Mouse (Mus musculus): ENCODE measurements around the gene Cand2.
A peak's percentile ranks its signal among the peaks of the same experiment; 100 is the strongest.
"Not testable (repeated sequence)": the region's sequence is repeated elsewhere in the genome, so short reads cannot be mapped to it uniquely, and the experiment has no call there.

Gene Cand2

DNA sequence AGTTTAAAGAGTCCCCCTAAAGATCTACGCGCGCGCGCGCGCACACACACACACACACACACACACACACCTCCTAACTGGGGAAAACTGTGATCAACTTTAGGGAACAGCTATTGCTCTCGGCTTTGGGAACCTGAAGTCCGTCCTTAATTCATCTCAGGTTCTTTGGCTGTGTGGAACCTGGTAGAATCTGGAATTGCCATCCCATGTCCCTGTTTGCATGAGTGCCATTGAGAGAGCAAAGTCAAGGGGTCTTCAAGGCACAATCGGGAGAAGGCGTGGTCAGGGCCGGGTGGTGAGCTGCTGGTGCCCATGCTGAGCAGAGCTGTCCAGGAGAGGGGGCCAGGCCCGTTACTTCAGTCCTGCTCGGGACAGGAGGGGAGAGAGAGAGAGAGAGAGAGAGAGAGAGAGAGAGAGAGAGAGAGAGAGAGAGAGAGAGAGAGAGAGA, 348 bp upstream of the Cand2 start:
- DNase-seq (ENCODE audit: low spot score in 2 of 2): no peak

DNA sequence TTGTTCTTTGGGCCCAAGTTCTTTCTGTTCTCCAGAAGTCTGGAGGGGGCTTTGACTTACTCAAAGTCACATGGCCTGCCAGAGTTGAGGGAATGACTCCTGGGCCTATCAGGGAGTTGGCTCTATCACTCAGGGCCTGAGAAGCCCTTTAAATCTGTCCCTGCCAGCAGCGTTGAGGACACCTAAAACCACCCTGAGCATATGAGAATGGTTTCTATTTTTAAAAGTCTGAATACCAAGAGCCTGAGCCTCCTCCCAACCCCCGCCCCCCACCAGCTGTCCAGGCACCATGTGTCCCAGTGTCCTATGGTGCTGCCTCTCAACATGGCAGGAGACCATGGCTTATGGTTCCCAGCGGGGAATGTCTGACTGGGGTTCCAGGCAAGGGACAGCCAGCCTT, 1.5 kb downstream of the Cand2 start:
- no peak for DNase-seq (ENCODE audit: low spot score in 2 of 2)

DNA sequence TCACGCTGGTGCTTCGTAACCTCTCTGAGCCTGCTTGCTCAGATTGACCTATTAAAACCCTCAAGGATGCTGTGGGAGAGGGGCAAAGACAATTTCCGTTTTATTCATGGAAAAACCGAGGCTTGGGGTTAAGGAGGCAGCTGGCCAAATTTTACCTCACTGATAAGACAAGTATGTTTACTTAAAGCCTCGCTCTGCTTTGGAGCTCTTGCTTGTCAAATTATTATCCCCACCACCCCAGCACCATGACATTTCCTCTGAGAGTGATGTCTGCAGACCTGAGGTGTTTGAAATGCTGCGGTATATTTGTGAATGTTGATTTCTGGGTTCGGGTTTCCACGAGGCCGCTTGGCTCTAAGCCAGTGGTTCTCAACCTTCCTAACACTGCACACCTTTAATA, 2.0 kb downstream of the Cand2 start:
- no peak for DNase-seq (ENCODE audit: low spot score in 2 of 2)

DNA sequence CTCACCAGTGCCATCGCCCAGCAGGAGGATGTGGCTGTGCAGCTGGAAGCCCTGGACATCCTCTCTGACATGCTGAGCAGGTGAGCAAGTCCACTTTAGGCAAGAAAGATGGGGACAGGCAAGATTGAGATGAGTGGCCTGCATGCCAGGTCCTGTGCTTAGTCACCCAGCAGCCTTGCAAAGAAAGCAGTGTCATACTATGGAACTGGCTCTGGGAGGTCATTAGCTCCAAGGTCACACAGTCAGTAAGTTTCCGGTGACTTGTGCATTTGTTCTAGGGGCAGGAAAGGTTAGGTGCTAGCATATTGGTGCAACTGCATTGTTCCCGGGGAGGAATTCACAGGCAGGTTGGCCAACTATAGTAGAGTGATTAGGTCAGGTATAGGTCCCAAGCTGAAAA, 8.4 kb downstream of the Cand2 start:
- DNase-seq (ENCODE audit: low spot score in 2 of 2): no peak

DNA sequence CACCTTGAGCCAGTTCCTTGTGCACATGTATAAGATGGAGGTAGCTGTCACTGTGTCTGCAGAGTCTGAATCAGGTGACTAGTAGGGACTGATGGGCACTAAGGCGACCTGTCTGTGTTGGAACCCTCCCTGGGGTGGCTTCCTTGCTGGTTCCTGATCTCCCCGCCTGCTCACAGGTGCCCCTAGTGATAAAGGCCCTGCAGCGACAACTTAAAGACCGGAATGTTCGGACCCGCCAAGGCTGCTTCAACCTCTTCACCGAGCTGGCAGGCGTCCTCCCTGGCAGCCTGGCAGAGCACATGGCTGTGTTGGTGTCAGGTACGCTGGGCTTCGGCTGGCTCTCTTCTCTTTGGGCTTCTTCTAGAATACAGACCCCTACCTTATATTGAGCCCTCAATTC, 16.7 kb downstream of the Cand2 start:
- DNase-seq (ENCODE audit: low spot score in 2 of 2): no peak

DNA sequence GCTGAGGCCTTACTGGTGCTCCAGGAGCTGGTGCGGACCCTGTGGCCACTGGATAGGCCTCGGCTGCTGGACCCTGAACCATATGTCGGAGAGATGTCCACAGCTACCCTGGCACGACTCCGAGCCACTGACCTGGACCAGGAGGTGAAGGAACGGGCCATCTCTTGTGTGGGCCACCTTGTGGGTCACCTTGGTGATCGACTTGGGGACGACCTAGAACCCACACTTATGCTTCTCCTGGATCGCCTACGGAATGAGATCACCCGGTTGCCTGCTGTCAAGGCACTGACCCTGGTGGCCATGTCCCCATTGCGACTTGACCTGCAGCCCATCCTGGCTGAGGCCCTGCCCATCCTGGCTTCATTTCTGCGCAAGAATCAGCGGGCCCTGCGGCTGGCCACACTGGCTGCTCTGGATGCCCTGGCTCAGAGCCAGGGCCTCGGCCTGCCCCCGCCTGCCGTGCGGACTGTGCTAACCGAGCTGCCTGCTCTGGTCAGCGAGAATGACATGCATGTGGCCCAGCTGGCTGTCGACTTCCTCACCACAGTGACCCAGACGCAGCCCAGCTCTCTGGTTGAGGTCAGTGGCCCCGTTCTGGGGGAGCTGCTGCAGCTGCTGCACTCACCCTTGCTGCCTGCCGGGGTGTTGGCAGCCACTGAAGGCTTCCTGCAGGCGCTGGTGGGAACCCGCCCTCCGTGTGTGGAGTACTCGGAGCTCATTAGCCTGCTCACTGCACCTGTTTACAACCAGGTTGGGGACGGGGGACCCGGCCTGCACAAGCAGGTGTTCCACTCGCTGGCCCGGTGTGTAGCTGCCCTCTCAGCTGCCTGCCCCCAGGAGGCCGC, 17.7 kb downstream of the Cand2 start:
- DNase-seq (ENCODE audit: low spot score in 2 of 2): no peak

DNA sequence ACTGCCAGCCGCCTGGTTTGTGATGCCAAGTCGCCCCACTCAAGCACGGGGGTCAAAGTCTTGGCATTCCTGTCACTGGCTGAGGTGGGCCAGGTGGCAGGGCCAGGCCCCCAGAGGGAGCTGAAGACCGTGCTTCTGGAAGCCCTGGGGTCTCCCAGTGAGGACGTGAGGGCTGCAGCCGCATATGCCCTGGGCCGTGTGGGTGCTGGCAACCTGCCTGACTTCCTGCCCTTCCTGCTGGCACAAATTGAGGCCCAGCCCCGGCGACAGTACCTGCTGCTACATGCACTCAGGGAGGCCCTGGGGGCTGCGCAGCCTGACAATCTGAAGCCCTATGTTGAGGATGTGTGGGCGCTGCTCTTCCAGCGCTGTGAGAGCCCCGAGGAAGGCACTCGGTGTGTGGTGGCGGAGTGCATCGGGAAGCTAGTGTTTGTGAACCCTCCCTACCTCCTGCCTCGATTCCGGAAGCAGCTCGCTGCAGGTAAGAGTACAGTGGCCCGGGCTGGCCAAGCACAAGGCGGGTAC, 18.4 kb downstream of the Cand2 start:
- DNase-seq (ENCODE audit: low spot score in 2 of 2): no peak

DNA sequence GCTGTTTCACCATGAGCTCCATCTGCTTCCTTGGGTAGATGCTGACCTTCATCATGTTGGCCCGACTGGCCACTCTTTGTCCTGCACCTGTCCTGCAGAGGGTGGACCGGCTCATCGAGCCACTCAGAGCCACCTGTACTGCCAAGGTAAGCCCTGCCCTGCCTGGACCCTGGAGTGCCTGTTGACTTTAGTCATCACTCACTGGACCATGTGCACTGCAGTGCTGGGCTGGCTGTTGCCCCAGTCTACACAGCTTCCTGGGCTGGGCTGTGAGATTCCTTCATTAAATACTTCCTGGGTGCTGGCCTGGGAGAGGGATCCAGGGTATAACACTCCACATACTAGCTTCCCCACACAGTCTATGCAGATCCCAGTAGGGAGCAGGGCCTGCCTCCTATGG, 27.5 kb downstream of the Cand2 start:
- no peak for DNase-seq (ENCODE audit: low spot score in 2 of 2)

DNA sequence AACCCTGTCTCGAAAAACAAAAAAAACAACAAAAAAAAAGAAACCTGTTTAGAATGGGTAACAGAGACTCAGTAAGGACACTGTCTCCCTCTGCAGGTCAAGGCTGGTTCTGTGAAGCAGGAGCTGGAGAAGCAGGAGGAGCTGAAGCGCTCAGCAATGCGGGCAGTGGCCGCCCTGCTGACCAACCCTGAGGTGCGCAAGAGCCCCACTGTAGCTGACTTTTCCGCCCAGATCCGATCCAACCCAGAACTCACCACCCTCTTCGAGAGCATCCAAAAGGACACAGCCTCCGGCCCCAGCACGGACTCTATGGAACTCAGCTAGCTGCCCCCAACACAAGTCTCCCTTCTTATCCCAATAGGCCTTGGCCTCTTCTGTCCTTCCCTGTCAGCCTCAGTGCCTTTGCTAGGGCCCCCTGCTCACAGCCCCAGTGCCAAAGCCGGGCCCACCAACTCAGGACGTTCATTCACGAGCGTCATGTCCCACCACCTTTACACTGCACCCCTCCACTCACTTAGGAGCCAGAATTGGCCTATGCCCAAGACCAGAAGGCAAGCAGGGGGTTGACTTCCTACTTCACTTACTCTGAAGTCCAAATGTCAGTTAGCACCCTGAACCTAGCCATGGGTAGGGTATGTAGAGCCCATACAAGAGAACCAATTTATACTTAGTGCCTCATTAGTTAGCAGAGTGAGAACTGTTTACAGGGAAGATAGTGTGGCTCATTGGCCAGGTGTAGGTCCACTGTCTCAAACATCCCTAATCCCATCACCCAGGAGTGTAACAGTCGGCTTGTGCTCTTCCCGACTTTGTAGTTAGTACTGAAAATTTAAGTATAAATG, 29.4 kb downstream of the Cand2 start:
- peak in 1 of 2 experiments; percentile 86 for DNase-seq (ENCODE audit: low spot score in 2 of 2)

DNA sequence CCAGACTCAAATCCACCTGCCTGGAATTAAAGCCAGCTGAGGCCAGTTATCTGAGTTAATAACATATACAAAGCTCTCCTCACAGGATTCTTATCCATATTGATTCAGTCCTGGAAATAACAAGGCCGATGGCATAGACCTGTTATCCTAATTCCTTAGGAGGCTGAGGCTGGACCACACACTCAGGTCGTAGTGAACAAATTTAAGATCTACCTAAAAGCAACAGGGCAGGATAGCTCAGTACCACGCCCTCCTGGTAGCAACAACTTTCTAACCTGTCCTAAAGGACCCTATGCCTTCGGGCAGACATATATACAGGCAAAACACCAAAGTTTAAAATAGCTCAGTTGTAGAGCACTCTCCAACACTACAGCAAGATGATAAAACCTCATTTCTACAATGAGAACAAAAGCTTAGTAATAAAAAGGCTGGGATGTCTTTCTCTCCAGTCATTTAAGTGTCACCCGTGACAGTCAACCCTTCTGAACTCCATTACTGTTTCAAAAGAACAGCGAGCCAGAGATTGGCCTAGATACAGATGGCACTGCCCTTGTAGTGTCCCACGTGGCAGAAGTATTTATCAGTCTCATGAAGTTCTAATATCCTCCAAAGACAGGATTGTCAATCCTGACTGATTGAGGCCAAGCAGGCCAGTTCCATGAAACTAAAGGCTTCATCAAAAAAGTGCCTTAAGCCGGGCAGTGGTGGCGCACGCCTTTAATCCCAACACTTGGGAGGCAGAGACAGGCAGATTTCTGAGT, 30.3 kb downstream of the Cand2 start:
- DNase-seq (ENCODE audit: low spot score in 2 of 2): no peak

DNA sequence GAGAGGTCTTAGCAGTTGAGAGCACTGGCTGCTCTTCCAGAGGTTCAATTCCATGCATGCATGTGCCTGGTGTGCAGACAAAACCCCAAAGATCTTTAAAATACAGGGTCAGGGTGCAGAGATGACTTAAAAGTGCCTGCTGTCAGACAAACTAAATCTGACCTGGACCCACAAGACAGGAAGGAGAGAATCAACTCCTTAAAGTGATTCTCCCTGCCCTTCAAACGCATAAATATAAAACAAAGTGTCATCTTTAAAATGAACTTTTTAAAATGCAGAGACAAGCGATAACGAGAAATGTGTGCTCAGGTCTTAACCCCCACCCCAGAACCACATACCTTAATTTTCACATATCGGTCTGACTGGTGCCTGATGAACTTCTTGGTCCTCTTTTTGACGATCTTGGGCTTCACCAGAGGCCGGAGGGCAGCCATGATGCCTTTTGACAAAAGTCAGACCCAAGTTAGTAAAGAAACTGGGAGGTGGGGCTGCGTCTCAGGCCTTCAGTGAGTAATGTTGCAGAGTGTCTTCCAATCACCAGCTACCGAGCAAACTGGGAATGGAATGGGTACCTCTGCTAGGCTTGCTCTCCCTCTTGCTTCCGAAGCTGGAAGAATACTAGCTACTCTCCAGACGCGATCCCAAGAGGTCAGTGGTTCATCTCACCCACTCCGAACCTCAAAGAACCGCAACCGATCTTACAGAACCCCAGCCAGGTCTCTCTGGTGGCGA, 33.3 kb downstream of the Cand2 start:
- no peak for DNase-seq (ENCODE audit: low spot score in 2 of 2)

DNA sequence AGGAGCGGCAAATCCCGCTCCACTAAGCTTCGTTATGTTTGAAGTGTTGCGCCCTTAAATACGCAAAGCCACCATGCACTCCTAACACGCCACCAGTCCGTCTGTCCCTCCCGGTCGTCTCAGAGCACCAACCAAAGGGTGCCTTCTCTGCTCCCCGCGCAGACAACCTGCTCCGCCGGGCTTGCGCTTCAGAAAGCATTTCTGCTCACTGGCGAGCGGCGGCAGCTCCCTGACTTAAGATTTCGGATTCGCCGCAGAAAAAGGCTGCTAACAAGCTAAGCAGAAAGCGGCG, 33.8 kb downstream of the Cand2 start:
- no peak for DNase-seq (ENCODE audit: low spot score in 2 of 2)

DNA sequence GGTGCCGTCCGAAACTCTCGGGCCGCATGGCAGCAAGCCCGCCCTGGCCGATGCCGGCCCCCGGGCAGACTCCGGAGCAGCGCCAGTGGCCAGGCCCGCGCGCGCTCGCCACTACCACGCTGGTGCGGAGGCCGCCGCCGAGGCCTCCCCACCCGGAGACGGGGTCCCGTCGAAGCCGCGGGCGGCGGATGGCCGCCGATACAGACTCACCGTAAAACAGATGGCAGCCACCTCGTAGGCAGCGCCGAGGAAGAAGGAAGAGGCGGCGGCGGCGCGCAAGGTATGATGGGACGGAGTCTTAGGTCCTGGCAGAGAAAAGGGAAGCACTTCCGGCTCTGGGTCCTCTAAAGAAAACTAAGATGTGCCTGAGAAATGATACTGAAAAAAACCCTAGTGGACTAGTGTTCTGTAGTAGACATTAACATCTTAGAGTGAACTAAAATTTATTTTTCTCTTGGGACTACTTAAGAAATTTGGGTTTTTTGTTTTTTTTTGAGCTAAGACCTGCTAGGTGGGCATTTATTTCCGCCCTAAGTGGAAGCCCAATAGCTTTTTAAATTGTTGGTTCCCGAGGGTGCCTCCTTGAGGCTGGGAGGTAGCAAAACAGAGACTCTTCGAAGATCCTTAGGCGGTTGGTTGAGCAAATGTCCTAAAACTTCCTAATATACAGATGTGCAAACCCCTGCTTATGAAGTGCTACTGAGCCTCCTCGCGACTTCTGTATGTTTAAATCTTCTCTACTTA, 34.3 kb downstream of the Cand2 start, which contains the start of gene Rpl32:
TSS of gene Rpl32 (minus strand) at position 260 of the 744 bp plus-strand sequence.
- peak; percentile 65 to 86 for DNase-seq (ENCODE audit: low spot score in 2 of 2)

DNA sequence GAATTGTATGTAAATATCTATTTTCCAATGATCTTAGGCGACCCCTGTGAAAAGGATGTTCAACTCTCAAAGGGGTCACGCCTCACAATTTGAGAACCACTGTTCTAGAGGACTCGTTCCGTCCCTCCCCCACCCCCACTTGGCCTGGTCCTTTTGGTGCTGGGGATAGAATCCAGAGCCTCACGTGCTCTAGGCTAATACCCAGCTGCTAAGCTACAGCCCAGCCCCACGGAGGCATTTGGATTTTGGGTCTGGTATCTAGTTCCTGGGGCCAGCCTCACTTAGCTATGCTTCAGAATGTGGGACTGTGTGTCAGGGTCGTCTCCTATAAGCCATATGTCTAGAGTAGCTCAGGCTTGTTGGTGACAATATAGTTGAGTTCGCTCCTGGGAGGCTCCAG, 37.3 kb downstream of the Cand2 start:
- DNase-seq (ENCODE audit: low spot score in 2 of 2): no peak

DNA sequence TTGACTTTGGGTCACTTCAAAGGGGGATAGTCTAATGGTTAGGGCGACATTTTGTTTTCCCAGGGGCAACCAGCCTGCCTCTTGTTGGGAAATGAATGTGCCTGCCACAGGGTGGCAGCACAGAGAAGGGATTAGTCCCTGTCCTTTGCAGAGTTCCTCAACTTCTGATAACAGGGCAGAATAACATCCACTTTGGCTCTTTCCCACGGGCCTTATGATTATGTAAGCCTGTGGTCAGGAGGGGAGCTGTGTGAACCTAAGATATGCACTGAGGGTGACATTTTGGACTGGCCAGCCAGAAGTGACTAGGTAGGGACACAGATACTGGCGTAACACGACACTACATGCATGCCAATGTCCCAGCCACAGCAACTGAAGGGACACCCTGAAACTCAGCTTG, 39.8 kb downstream of the Cand2 start:
- DNase-seq (ENCODE audit: low spot score in 2 of 2): peak in 1 of 2 experiments; percentile 56

DNA sequence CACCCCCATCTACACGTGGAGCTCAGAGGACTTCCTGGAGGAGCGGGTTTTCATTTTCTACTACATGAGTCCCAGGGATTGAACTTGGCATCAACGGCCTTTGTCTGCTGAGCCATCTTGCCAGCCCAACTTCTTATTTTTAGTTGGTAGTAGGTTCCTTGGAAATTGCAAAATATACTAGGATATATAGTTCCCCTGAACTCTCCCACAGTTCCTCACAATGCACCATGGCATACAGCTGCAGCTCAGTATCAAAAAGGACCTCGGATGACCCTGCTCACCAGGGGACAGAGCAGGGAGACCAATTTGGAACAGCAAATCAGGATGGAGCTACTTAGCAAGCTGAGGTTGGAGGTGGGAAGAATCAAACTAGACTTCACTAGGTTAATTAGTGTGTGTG, 40.7 kb downstream of the Cand2 start:
- no peak for DNase-seq (ENCODE audit: low spot score in 2 of 2)

DNA sequence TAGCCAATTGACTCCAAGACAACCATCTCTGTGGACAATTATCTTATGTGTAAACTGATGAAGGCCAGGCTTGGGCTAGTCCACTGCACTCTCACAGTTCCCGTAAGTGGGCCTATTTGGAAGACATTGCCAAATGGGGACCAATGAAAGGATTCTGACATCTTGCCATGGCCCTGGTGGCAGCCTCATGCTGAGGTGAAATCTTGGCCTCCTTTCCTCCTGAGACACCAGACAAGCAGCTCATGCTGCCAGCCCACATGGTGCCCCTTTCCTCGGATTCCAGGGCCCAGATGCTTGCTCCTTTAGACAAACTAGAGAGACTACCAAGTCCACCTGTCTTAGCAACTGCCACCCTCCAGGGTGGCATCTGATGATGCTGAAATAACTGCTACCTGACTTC, 43.8 kb downstream of the Cand2 start:
- no peak for DNase-seq (ENCODE audit: low spot score in 2 of 2)

DNA sequence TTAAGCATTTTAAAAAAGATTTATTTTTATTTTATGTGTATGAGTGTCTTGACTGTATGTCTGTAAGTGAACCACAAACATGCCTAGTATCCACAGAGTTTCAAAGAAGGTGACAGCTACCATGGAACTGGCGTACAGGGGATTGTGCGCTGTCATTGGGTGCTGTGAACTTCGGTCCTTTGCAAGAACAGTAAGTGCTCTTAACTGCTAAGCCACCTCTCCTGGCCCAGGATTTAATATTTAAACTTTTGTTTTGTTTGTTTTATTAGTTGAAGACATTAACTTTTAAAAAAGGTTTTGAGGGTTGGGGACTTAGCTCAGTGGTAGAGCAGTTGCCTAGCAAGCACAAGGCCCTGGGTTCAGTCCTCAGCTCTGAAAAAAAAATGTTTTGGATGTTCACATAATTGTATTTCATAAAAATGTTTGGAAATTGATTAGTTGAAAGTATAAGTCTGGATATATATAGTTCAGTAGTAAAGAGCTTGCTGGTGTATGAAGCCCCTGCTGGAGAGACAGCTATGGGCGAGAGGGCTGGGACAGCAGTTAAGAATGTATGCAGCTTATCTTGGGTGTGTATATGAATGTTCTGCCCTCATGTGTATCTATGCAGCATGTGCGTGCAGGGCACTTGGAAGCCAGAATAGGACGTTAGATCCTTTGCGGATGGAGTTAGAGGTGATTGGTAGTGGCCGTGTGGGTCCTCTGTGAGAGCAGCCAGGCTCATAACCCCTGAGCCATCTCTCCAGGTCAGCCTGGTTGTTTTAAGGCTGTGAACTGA, 47.1 kb downstream of the Cand2 start:
- DNase-seq (ENCODE audit: low spot score in 2 of 2): no peak

DNA sequence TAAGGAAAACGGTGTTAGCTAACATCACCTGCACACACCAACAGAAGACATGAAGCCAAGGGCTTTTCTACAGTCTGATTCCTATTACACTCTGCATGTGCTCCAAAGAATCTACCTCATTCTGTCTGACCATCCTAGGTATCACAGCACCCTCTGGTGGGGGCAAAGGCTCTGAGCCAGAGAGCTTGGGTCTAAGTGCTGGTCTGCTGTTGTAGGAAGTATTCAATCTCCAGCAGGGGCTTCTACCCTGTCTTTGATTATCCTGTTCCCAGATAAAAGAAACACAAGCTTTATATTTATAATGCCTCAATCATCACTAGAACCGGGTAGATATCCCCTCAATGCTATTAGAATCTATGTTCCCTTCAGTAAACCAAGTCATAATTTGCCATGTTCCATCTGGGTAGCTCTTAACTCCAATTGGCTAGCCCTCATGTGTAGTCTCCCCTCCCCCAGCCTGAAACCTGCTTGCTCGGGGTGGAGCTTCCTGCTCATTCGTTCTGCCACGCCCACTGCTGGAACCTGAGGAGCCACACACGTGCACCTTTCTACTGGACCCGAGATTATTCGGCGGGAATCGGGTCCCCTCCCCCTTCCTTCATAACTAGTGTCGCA, 49.6 kb downstream of the Cand2 start:
- DNase-seq (ENCODE audit: low spot score in 2 of 2): not testable (repeated sequence)

Measured in left cerebral cortex, adult 9 months (tissue).